Mouse (Mus musculus) MEL (cell line): ENCODE results near the gene Aspscr1. TPM values are rescaled to one million over a fixed set of nuclear protein-coding genes. Genes with fewer than 3 reads are reported as not detected.
A peak's percentile ranks its signal among the peaks of the same experiment; 100 is the strongest.

ENCODE experiments used
- DNase-seq: peaks from one replicate; pipeline ENCODE4 v3.0.0; 2011; ENCODE audit warnings: low read depth, low spot score
- H3K27ac ChIP-seq: 2 replicates; pipeline ENCODE4 v1.5.1; 2012; ENCODE audit warnings: low read depth, mild to moderate bottlenecking, control low read depth, low read length, moderate library complexity; ENCODE audit not compliant: control insufficient read depth
- H3K27me3 ChIP-seq, 2 experiments: fragments of 150-350 bp in 1 of 2; sonication (generic) in 1 of 2; 2 replicates each; pipeline ENCODE4 v1.6.1; 2012; ENCODE audit warnings: low read length in 2 of 2, mild to moderate bottlenecking in 2 of 2, improper control_type of control experiment in 1 of 2, moderate library complexity in 1 of 2; ENCODE audit not compliant: insufficient read depth in 2 of 2, control insufficient read depth in 1 of 2
- H3K36me3 ChIP-seq, 2 experiments: 2 replicates each; pipeline ENCODE4 v1.6.1; 2012 to 2014; ENCODE audit warnings: low read length in 2 of 2, improper control_type of control experiment in 1 of 2, inconsistent platforms in 1 of 2, mild to moderate bottlenecking in 1 of 2; ENCODE audit not compliant: insufficient read depth in 2 of 2, control insufficient read depth in 1 of 2
- H3K4me1 ChIP-seq, 2 experiments: fragments of 150-350 bp in 1 of 2; sonication (generic) in 1 of 2; 2 replicates each; pipeline ENCODE4 v1.6.1; 2012; ENCODE audit warnings: low read length in 2 of 2, improper control_type of control experiment in 1 of 2, mild to moderate bottlenecking in 1 of 2; ENCODE audit not compliant: insufficient read depth in 2 of 2, control insufficient read depth in 1 of 2
- H3K4me3 ChIP-seq, 2 experiments: fragments of 150-350 bp in 1 of 2; sonication (generic) in 1 of 2; 2 replicates each; pipeline ENCODE4 v1.5.1; 2012; ENCODE audit warnings: low read depth in 2 of 2, low read length in 2 of 2, mild to moderate bottlenecking in 2 of 2, moderate library complexity in 2 of 2, control low read depth in 1 of 2, improper control_type of control experiment in 1 of 2; ENCODE audit not compliant: control insufficient read depth in 1 of 2, insufficient read depth in 1 of 2
- H3K79me2 ChIP-seq: 2 replicates; pipeline ENCODE4 v1.6.1; 2012; ENCODE audit warnings: mild to moderate bottlenecking, low read length, moderate library complexity; ENCODE audit not compliant: control insufficient read depth, poor library complexity, insufficient read depth
- H3K9ac ChIP-seq: 2 replicates; pipeline ENCODE4 v1.6.1; 2012; ENCODE audit warnings: low read depth, mild to moderate bottlenecking, control low read depth, low read length, moderate library complexity; ENCODE audit not compliant: control insufficient read depth, poor library complexity, severe bottlenecking
- H3K9me3 ChIP-seq: fragments of 150-350 bp; sonication (generic); replicated peaks from 2 replicates; pipeline ENCODE4 v1.6.1; 2012; ENCODE audit warnings: mild to moderate bottlenecking, low read length, improper control_type of control experiment, moderate library complexity; ENCODE audit not compliant: insufficient read depth
- BHLHE40 ChIP-seq: IDR thresholded peaks from 2 replicates; pipeline ENCODE4 v1.6.1; 2012; ENCODE audit warnings: low read depth, mild to moderate bottlenecking, inconsistent platforms, low read length, improper control_type of control experiment, borderline replicate concordance
- CHD1 ChIP-seq: IDR thresholded peaks from 2 replicates; pipeline ENCODE4 v1.6.1; 2012; ENCODE audit warnings: low read depth, mild to moderate bottlenecking, inconsistent platforms, low read length, improper control_type of control experiment
- CHD2 ChIP-seq: IDR thresholded peaks from 2 replicates; pipeline ENCODE4 v1.6.1; 2011; ENCODE audit warnings: low read length, improper control_type of control experiment
- CTCF ChIP-seq, 3 experiments: IDR thresholded peaks in 2 of 3; conservative IDR thresholded peaks in 1 of 3; 2 replicates each; pipeline ENCODE4 v1.5.1; 2011 to 2012; ENCODE audit warnings: low read length in 3 of 3, low read depth in 2 of 3, mild to moderate bottlenecking in 2 of 3, improper control_type of control experiment in 1 of 3, inconsistent platforms in 1 of 3, mixed read lengths in 1 of 3, moderate library complexity in 1 of 3; ENCODE audit not compliant: control insufficient read depth in 1 of 3, insufficient read depth in 1 of 3, poor library complexity in 1 of 3, severe bottlenecking in 1 of 3
- E2F4 ChIP-seq: IDR thresholded peaks from 2 replicates; pipeline ENCODE4 v1.6.1; 2011; ENCODE audit warnings: low read depth, low read length, improper control_type of control experiment, borderline replicate concordance
- EP300 ChIP-seq, 2 experiments: IDR thresholded peaks; 2 replicates each; pipeline ENCODE4 v1.6.1; 2011; ENCODE audit warnings: improper control_type of control experiment in 2 of 2, low read length in 2 of 2, low read depth in 1 of 2, mild to moderate bottlenecking in 1 of 2
- ETS1 ChIP-seq: IDR thresholded peaks from 2 replicates; pipeline ENCODE4 v1.6.1; 2012; ENCODE audit warnings: low read depth, mild to moderate bottlenecking, inconsistent platforms, low read length, improper control_type of control experiment, moderate library complexity
- GATA1 ChIP-seq: IDR thresholded peaks from 2 replicates; pipeline ENCODE4 v1.6.1; 2011; ENCODE audit warnings: low read depth, low read length, improper control_type of control experiment
- MAFK ChIP-seq: IDR thresholded peaks from 2 replicates; pipeline ENCODE4 v1.6.1; 2011; ENCODE audit warnings: low read depth, mild to moderate bottlenecking, low read length, improper control_type of control experiment, borderline replicate concordance
- MAX ChIP-seq: IDR thresholded peaks from 2 replicates; pipeline ENCODE4 v1.6.1; 2011; ENCODE audit warnings: low read length, improper control_type of control experiment
- MAZ ChIP-seq: IDR thresholded peaks from 2 replicates; pipeline ENCODE4 v1.6.1; 2012; ENCODE audit warnings: low read depth, mild to moderate bottlenecking, inconsistent platforms, low read length, improper control_type of control experiment
- MXI1 ChIP-seq: IDR thresholded peaks from 2 replicates; pipeline ENCODE4 v1.6.1; 2011; ENCODE audit warnings: mild to moderate bottlenecking, low read depth, low read length, improper control_type of control experiment
- MYC ChIP-seq: IDR thresholded peaks from 2 replicates; pipeline ENCODE4 v1.6.1; 2011; ENCODE audit warnings: low read depth, mild to moderate bottlenecking, low read length, improper control_type of control experiment, moderate library complexity
- NELFE ChIP-seq: IDR thresholded peaks from 2 replicates; pipeline ENCODE4 v1.6.1; 2011; ENCODE audit warnings: low read depth, low read length, improper control_type of control experiment
- NRF1 ChIP-seq: IDR thresholded peaks from 2 replicates; pipeline ENCODE4 v1.6.1; 2014; ENCODE audit warnings: low read depth, mild to moderate bottlenecking, inconsistent platforms, low read length, improper control_type of control experiment, moderate library complexity; ENCODE audit not compliant: poor library complexity, insufficient read depth, severe bottlenecking
- POLR2A ChIP-seq, 2 experiments: IDR thresholded peaks; 2 replicates each; pipeline ENCODE4 v1.6.1; 2011 to 2012; ENCODE audit warnings: low read length in 2 of 2, mild to moderate bottlenecking in 2 of 2, control low read depth in 1 of 2, improper control_type of control experiment in 1 of 2, low read depth in 1 of 2, moderate library complexity in 1 of 2; ENCODE audit not compliant: control insufficient read depth in 1 of 2, insufficient read depth in 1 of 2, poor library complexity in 1 of 2
- POLR2AphosphoS5 ChIP-seq: IDR thresholded peaks from 2 replicates; pipeline ENCODE4 v1.6.1; 2012; ENCODE audit warnings: low read depth, borderline replicate concordance, mild to moderate bottlenecking, inconsistent platforms, low read length, moderate library complexity, mixed read lengths
- TBP ChIP-seq: IDR thresholded peaks from 2 replicates; pipeline ENCODE4 v1.8.0; 2011; ENCODE audit warnings: low read depth, low read length, improper control_type of control experiment
- TCF12 ChIP-seq: IDR thresholded peaks from 2 replicates; pipeline ENCODE4 v1.6.1; 2014; ENCODE audit warnings: low read depth, mild to moderate bottlenecking, inconsistent platforms, low read length, improper control_type of control experiment, moderate library complexity
- ZKSCAN1 ChIP-seq: IDR thresholded peaks from 2 replicates; pipeline ENCODE4 v1.6.1; 2012; ENCODE audit warnings: low read depth, mild to moderate bottlenecking, inconsistent platforms, low read length, improper control_type of control experiment, moderate library complexity
- ZMIZ1 ChIP-seq: IDR thresholded peaks from 2 replicates; pipeline ENCODE4 v1.6.1; 2012; ENCODE audit warnings: low read depth, mild to moderate bottlenecking, inconsistent platforms, low read length, improper control_type of control experiment, moderate library complexity
- ZNF384 ChIP-seq: IDR thresholded peaks from 2 replicates; pipeline ENCODE4 v1.6.1; 2012; ENCODE audit warnings: low read depth, mild to moderate bottlenecking, inconsistent platforms, low read length, improper control_type of control experiment
- polyA plus RNA-seq, 2 experiments: library from polyadenylated mRNA; stranded (reverse) in 1 of 2; unstranded in 1 of 2; fragments of >175 nt in 1 of 2; fragments of >200 nt in 1 of 2; gene quantifications; 2 replicates each; pipeline versions ENCODE4 v1.2.1 to v1.2.4; 2012; ENCODE audit warnings: low replicate concordance in 2 of 2, low read depth in 1 of 2; ENCODE audit not compliant: insufficient read length in 2 of 2, insufficient read depth in 1 of 2, missing spikeins in 1 of 2
- total RNA-seq: library from RNA; depleted of rRNA; stranded (reverse); fragments of 300-350 nt; gene quantifications from 2 replicates; pipeline ENCODE4 v1.2.3, GENCODE M21; 2012

Aspscr1 gene
- total and polyA plus RNA-seq, 3 experiments = 36.2 to 72.5 TPM; not detected in 1

DNA sequence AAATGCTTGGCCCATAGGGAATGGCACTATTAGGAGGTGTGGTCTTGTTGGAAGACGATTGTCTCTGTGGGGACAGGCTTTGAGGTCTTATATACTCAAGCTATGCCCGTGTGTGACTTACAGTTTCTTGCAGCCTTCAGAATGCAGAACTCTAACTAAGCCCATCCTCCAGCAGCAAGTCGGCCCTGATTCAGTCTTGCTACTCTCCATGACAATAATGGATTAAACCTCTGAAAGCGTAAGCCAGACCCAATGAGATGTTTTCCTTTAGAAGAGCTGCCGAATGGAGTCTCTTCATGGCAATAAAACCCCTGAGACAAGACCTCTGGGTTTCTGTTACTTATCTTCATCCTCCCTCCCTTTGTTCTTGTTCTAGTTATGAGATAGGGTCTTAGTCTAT is 38.0 kb upstream of the Aspscr1 start:
- no peaks in the 10 kb centered on the region for H3K9me3 ChIP-seq
- no peak overlapping the region for H3K4me3 ChIP-seq
- H3K79me2 ChIP-seq = peaks cover 41% of the 10 kb centered on the region
- H3K4me1 ChIP-seq = peaks cover 25 to 43% of the 10 kb centered on the region in 2 experiments
- no peak for TF ChIP-seq ZKSCAN1
- no peak for TF ChIP-seq MYC
- TF ChIP-seq TBP = no peak
- no peak for TF ChIP-seq MAZ
- no peak for TF ChIP-seq BHLHE40
- no peak for TF ChIP-seq POLR2A (IDR thresholded peaks at IDR 0.05; ENCODE audit: control insufficient read depth in 1 of 2, insufficient read depth in 1 of 2, low read depth in 1 of 2, low read length in 2 of 2, poor library complexity in 1 of 2)
- TF ChIP-seq MXI1 = no peak
- TF ChIP-seq GATA1 = no peak
- no peak for TF ChIP-seq CHD1
- TF ChIP-seq MAX = no peak
- TF ChIP-seq ETS1 = no peak
- no peak for TF ChIP-seq ZMIZ1
- TF ChIP-seq MAFK = no peak
- TF ChIP-seq EP300 (IDR thresholded peaks at IDR 0.05; ENCODE audit: low read depth in 1 of 2, low read length in 2 of 2) = no peak
- TF ChIP-seq NELFE = no peak
- TF ChIP-seq CHD2 = no peak
- TF ChIP-seq TCF12 = no peak
- no peak for TF ChIP-seq POLR2AphosphoS5
- TF ChIP-seq CTCF (IDR thresholded peaks at IDR 0.05 in 2 of 3, conservative IDR thresholded peaks at IDR 0.05 in 1 of 3; ENCODE audit: control insufficient read depth in 1 of 3, insufficient read depth in 1 of 3, low read depth in 2 of 3, low read length in 3 of 3, poor library complexity in 1 of 3, severe bottlenecking in 1 of 3) = no peak
- H3K9ac ChIP-seq = no peak overlapping the region
- H3K27ac ChIP-seq = no peak overlapping the region
- no peaks in the 10 kb centered on the region for H3K27me3 ChIP-seq
- H3K36me3 ChIP-seq = peaks cover 0 to 37% of the 10 kb centered on the region in 2 experiments; a peak in 2 of 4 replicates
- peak; percentile 24 for DNase-seq

DNA sequence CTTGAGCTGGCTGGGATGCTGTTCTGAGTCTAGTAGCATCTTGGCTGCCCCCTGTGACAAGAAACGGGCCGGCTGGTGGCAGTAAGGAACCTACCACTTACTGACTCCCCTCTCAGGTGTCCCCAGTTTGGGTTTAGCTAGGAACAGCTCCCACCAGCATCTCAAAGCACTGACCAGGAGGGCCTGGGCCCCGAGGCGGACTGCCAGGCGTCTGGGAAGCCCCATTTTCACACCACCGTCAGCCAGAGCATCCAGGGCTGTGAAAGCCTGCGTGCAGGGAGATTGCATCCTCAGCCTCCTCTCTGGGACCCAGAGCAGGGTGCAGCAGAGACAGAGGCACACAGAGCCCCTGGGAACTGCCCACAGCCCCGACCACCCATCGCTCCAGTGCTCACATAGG is 31.5 kb upstream of the Aspscr1 start:
- peaks cover 0 to 10% of the 10 kb centered on the region in 2 experiments; a peak in 2 of 4 replicates for H3K36me3 ChIP-seq
- H3K9me3 ChIP-seq = no peaks in the 10 kb centered on the region
- H3K79me2 ChIP-seq = no peaks in the 10 kb centered on the region
- DNase-seq = no peak
- H3K27ac ChIP-seq = no peak overlapping the region
- H3K9ac ChIP-seq = no peak overlapping the region
- peaks cover 13 to 21% of the 10 kb centered on the region in 2 experiments for H3K4me1 ChIP-seq
- H3K4me3 ChIP-seq = no peak overlapping the region
- TF ChIP-seq ZNF384 (no peak), E2F4 (no peak), NRF1 (no peak), MAZ (no peak)
- no peaks in the 10 kb centered on the region for H3K27me3 ChIP-seq
